Comparison of ENCODE assay signal across 8 mouse cellular contexts in genomic region chr5:151189789-151190378, GRCm38 (mm10). TPM values are rescaled to one million over a fixed set of nuclear protein-coding genes. Genes with fewer than 3 reads are reported as not detected.
DNase-seq lines count a peak whose midpoint lies in the region; ATAC-seq lines count a peak whose summit lies in the region.

No protein-coding gene starts in this region.

- peak; percentile 66 for DNase-seq in ES-CJ7 (ENCODE audit: low read depth, low spot score)
- DNase-seq in brain, adult 2 months (ENCODE audit: low read depth, low spot score) = peak; percentile 76
- peak; percentile 84 for DNase-seq in forelimb bud, embryonic 11.5 days (ENCODE audit: low read depth, low spot score)
- DNase-seq in hindbrain, embryonic 11.5 days (ENCODE audit: low spot score) = peak; percentile 73
- peak; percentile 29 to 44 for DNase-seq in layer of hippocampus, postnatal 14 days (ENCODE audit: low spot score in 2 of 2)
- peak; percentile 85 for DNase-seq in lung, postnatal 25 days (ENCODE audit: low spot score)
- DNase-seq in retina, postnatal 1 day = peak; percentile 74

- H3K9me3 ChIP-seq in hindbrain, embryonic 11.5 days (ENCODE audit: control insufficient read depth, low read length) = no peaks in the 10 kb centered on the region

- H3K36me3 ChIP-seq in hindbrain, embryonic 11.5 days (ENCODE audit: control insufficient read depth, insufficient read depth, low read length) = no peaks in the 10 kb centered on the region

- no peak overlapping the region for H3K27ac ChIP-seq in hindbrain, embryonic 11.5 days (ENCODE audit: low read depth, low read length)

- 3% methylated on average over 27 of the region's 27 CpGs for WGBS in hindbrain, embryonic 11.5 days

- H3K27me3 ChIP-seq in hindbrain, embryonic 11.5 days (ENCODE audit: control insufficient read depth, insufficient read depth, low read length) = no peaks in the 10 kb centered on the region

- ATAC-seq in hindbrain, embryonic 11.5 days (ENCODE audit: low FRiP score) = peak; percentile 95
- no peak for ATAC-seq in inflammation-experienced regulatory T-cells, adult 6 months

- H3K4me3 ChIP-seq in hindbrain, embryonic 11.5 days (ENCODE audit: low read depth, low read length) = peak overlapping the region; percentile 49

- H3K4me1 ChIP-seq in hindbrain, embryonic 11.5 days (replicated peaks; ENCODE audit: control insufficient read depth, insufficient read depth, low read length) = no peaks in the 10 kb centered on the region

- peak overlapping the region; percentile 89 for H3K4me2 ChIP-seq in hindbrain, embryonic 11.5 days (replicated peaks; ENCODE audit: low read depth, low read length)

- H3K9ac ChIP-seq in hindbrain, embryonic 11.5 days (ENCODE audit: low read depth, low read length) = peak overlapping the region; percentile 42; the same call in 1 of the 2 replicates

RNA-seq across cellular contexts. Expression of gene Stard13, which starts 43.8 kb away (rescaled TPM):
- polyA plus RNA-seq in hindbrain, embryonic 11.5 days (2014; fragmentation: Nextera tagmentation; extraction: Ambion mirVana) = 4.1 and 4.3 TPM in 2 replicates
- 10 to 100 TPM; 13.8 to 17.1 TPM for total RNA-seq in layer of hippocampus, postnatal 14 days (2021)
- under 1 TPM in 1 of 3 experiments, not detected in 2; 0.30 TPM for polyA plus RNA-seq in inflammation-experienced regulatory T-cells, adult 6 months (2017; shearing (Covaris generic))
